Mouse (Mus musculus): Measurements from ENCODE around the gene Edar.
"Not testable (repeated sequence)": the region's sequence is repeated elsewhere in the genome, so short reads cannot be mapped to it uniquely, and the experiment has no call there.

The Edar gene

DNA sequence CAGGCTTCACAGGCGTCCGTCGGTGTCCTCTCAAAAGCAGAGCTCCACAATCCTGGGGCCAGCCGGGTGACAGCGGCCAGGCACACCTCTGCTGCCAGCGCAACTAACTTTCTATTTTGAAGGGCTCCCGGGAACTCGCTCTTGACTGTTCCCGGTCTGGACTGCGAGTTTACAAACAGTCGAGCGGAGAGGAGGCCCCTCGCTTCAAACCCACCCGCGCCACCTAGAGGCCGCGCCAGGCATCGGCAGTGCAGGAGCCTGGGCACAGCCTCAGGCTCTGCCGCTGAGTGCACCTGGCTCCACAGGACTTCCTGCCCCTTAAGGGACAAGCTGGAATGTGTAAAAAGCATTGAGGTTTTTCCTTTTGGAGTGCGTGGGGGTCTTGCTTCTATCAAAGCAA is at the start of gene Edar:
Edar (minus strand) TSS at position 122 of the 400 bp plus-strand sequence.
- peak; percentile 52 for DNase-seq (ENCODE audit: low read depth)

DNA sequence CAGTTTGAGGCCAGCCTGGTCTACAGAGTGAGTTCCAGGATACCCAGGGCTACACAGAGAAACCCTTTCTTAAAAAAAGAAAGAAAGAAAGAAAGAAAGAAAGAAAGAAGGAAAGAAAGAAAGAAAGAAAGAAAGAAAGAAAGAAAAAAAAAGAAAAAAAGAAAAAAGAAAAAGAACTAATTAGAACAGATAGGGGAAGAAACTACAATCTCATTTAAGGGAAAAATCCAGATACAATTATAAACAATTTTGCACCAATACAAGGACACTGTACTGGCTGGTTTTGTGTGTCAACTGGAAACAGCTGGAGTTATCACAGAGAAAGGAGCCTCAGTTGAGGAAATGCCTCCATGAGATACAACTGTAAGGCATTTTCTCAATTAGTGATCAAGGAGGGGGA is 42.7 kb upstream of the Edar start, which contains the start of gene Gm17542:
Gm17542 (minus strand) TSS at position 101 of the 400 bp plus-strand sequence.
- DNase-seq (ENCODE audit: low read depth): not testable (repeated sequence)

DNA sequence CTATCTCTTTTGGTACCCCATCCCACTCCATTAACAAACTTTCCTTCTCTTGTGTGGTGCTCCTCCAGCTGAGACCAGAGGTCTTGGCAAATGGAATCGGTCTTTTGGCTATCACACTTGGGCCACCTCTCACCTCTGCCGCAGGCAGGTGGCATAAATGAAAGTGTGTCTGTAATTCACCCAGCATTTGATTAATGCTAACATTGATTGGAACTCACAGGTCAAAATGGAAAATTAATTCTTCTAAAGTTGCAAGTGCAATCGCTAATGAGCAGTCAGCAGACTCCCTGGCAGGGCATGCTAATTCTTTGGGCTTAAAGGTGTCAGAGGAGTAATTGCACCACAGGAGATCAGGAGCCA is 39.3 kb upstream of the Edar start:
- no peak for DNase-seq (ENCODE audit: low read depth)

DNA sequence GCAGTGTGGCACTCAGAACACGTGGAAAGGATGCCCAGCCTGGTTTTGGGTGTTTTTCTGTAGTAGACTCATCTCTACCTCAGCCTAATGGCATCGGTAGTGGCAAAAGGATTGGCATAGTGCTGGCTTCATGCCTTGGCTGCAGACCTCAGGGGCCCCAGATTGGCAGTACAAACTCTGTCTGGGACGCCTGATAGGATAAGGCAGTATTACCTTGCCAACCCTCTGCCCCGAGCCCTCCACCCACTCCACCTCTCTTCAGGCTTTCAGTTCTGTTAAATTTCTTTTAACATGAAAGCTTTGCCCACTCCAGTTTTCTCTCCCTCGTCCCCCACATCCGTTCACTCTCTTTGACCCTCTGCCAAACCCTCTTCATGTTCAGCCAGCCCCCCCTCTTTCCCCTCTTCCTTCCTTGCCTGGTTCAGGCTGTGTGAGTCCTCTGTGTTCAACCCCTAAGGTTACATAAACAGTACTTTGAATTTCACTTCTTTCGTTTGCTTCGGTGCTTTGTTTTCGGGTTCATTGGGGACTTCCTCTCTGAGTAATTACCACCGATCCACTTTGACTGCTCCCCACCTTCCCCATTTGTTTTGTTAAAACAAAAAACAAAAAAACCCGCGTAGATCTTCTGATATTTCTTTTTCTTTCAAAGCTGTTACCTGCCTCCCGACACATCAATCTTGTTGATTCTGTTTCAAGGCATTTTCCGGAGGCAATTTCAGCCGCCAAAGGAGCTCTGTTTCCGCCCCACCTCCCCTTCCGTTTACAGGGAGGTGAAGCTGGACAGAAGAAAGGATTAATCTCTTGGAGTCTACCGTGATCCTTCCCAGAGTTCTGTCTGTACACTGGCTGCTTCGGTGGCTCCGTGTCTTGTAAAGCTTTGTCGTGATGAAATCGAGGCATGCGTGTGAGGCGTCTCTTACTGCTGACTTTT is 38.7 kb upstream of the Edar start:
- DNase-seq (ENCODE audit: low read depth): no peak

DNA sequence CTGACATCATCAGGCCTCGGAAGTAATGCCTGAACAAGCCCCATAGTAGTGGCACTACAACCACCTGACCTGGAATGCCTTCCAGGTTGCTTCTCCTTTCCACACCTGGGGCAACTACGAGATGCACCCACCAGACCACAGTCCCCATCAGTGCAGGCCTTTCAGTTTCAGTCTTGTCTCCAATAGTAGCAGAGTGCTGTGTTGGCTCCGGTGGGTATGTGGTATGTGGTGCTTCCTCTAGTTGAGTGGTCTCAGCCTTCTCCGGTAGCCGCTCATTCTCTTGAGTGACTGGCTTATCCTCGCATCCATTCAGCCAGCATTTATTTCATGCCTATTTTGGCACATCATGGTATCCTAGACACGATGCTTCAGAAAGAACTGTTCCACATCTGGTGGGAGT is 37.8 kb upstream of the Edar start:
- DNase-seq (ENCODE audit: low read depth): no peak

DNA sequence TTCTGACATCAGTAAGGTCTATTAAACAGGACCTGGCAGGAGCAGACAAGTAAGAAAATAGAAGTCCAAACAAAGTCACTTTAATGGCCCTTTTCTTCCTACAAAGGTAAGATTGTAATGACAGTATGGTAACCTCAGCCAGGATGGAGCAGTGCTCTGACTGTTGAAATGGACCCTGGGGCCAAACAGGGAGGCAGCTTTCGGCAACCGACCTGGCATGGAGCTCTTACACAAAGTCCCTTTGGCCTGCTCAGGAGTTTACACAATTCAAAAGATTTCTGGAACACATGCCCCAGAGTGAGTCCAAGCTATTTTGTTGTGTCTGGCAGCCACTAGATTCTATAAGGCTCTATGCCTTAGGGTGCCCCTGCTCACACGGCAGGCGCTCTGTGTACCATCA is 33.6 kb upstream of the Edar start:
- no peak for DNase-seq (ENCODE audit: low read depth)

DNA sequence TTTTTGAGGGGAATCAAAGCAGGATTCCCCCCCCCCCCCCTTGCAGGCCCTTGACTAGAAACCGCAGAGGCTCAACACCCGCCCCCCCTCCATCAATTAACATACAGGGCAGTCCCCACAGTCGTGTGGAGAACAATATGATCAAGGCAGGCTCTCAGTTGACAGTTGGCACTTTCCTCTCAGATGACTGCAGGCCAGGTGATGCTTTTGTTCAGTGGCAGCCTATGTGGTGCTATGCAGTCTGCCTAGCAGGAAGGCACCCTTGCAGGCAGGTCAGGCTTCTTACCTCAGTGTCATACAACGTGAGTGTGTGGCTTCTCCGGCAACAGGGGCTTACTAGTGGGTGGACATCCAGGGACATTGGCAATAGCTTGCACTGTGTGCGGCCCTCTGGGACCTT is 25.1 kb upstream of the Edar start:
- DNase-seq (ENCODE audit: low read depth): no peak

DNA sequence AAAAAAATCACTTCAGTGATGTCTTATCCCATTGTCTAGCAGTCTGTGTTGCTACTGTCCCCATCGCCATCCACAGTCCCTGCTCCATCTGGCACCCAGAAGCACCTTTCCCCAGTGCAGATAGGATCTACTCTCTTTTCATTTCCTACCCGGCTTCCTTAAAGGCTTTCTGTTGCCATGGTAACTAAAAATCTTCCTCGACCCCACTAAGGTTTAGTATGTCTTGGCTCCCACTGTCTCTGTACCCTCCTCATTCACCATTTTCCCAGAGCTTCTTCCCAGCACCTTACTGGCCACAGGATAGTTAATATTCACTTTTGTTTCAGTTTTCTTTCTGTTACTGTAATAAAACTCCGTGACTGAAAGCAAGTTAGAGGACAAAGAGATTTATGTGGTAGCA is 24.7 kb upstream of the Edar start:
- no peak for DNase-seq (ENCODE audit: low read depth)

DNA sequence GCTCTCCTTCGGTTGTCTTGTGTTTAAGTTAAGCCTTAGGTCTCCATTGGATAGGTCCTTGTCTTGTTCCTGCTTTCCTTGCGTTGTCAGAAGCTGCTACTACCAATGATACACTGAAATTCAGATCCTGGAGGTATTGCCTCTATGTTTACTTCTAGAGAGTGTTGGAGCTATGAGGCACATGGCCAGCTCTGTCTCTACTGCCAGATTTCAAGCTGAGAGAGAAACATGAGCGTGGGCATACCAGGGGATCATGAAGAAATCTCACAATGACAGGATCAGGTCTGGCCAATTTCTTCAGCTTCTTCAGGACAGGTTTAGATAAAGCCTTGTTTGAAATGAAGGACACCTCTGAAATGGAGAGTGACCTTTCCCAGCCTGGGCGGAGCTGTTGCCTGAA is 23.5 kb upstream of the Edar start:
- DNase-seq (ENCODE audit: low read depth): no peak

DNA sequence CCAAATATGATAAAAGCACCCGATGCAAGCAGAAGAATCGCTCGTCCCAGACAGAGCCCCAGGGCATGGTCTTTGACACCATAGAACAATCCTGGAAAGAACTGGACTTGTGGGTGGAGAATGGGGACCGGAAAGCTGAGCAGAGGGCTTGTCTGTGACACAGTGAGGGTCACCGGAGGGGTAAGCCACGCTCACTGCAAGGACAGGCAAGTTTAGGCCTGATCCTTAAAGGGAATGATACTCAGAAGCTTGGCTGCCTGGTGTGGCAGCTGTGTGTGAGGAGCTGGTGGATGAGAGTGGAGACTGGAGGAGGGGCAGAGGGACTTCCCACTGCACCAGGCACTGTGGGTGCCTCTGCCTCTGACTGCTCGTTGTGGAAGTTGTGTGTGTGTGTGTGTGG is 15.6 kb upstream of the Edar start:
- no peak for DNase-seq (ENCODE audit: low read depth)

DNA sequence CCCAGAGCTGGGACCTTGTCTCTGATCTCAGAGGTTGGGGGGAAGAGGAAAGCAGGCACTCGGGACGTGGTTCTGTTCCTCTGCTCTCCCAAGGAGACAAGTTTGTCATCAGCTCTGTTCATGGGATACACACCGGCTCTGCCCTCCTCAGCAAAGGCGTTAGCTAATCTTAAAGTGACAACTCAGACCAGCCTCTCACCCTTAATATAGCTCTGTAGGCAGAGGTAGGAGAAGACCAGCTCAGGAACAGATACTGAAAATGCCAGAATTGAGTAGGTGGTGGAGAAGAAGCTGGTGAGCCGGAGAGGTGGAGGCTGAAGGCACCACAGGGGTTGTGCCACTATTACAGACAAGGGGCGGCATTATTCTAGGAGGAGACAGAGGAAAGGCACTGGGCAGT is 3.8 kb upstream of the Edar start:
- DNase-seq (ENCODE audit: low read depth): no peak

DNA sequence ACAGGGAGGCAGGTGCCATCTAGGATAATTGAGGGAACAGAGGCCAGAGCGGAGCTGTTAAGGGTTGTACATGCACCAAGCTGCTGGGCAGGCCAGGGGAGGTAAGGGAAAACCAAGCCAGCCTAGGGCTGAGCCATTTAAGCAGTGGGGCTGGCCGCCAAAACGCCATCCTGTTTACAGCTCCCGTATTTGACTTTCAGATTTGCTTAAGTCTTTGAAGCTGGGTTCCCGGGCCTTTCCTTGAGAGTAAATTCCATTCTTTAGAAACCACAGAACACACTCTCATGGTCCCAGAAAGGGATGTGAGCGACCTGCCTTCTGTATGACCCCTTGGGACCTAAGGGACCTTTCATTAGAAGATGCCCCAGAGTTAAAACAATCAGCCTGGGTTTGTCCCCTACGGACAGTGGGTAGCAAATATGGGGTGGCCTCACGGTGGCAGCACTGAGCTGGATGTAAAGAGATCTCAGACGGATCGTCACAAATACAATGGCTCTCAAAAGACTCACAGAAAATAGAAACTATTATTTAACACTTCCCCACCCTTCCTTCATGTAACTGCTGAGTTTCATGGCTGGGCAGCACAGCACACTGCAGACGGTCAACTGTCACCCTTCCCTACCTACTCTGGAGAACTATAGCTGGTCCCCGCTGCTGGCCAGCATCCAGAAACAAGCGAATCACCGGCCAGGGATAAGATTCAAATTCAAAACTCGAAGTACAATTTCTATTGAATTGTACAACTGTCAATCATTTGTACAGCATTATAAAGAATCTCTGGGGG is 2.0 kb downstream of the Edar start:
- peak; percentile 80 for DNase-seq (ENCODE audit: low read depth)

DNA sequence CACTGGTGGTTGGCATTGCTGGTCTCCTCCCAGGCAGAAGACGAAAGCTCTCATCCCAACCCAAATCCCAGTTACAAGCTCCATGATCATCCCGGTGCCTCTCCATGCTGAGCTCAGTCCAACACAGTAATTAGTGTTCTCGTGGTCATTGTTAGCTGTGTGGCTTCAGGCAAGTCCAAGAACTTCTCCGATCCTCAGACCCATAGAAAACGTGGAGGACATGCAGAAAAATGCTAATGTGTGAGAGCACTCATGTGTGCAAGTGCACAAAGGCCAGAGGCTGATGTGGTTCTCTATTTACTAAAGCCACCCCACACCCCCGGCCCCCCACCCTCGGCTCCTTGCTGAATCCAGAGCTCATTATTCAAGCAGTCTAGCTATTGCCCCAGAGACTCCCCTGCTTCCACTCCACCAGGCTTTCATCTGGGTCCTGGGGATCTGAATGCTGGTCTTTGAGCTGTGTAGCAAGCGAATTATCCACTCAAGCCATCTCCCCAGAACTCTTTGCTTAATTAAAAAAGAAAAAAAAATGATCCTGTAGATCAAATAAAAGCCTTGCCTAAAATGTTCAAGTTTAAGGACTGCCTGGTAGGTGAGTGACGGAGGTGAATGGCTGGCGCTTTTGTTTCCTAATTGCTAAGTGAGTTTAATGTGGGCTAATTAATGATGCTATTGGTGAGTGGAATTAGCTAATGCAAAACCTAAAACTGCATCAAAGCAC is 2.7 kb downstream of the Edar start:
- DNase-seq (ENCODE audit: low read depth): no peak

DNA sequence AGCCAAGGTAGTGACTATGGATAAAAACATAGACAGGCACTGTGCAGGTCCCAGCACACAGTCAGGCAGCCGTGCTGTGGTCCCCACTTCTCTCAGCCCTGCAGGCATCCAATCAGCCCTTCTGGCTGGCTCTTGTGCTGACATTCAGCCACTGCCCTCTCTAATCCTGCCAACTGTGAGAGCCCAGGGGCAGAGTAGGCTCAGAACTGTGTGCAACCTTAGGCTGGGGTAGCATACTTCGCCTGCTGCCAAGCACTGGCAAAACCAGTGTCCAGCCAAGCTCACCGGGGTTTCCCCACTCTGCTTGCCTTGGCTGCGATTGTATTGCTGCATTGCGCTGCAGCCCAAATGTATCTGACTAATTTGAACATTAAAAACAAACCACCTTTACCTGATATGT is 11.6 kb downstream of the Edar start:
- DNase-seq (ENCODE audit: low read depth): no peak

DNA sequence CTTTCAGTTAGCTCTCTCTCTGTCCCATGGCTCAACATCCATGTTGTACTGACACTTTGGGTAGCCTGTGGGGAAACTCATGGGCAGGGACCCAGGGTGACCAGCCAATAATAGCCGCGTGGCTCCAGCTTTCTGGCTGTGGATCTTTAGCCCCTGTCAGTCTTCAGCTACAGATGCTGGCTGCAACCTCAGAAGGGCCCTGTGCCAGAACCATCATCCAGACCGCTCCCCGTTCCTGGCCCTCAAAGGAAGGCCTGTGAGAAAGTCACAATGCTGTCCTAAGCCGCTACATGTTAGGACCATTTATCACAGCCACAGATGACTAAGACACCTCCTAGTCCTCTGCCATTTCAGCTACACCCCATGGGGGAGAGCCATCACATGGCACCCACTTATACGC is 12.0 kb downstream of the Edar start:
- no peak for DNase-seq (ENCODE audit: low read depth)

DNA sequence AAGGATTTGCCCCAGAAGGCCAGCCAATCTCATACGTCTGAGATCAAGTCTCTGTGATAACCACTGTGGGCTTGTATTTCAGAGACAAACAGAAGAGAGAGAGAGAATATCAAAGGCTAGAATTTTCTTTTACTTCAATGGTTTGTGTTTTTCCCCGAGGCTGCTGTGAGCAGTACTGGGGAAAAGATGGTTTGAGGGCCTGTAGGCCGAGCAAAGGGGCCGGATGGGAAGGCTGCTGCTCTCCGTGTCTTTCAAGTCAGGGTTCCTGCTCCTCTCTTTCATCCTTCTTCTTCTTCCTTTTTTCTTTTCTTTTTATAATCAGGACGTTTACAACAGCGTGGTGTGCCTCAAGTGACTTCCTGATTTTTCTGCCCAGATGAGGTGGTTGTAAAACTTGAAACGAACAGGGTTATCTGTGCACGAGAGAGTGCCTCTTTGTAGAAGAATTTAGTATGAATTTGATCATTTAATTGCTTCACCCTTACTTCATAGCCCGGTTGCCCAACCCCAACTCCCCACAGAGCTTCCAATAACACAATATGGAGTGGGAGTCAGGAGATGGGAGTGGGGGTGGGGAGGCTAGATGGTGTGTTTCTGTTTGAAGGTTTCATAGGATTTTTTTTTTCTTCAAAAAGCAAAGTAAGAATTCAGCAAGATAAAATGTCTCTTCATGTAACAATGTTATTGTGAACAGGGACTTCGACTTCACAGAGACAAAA is 16.0 kb downstream of the Edar start:
- no peak for DNase-seq (ENCODE audit: low read depth)

DNA sequence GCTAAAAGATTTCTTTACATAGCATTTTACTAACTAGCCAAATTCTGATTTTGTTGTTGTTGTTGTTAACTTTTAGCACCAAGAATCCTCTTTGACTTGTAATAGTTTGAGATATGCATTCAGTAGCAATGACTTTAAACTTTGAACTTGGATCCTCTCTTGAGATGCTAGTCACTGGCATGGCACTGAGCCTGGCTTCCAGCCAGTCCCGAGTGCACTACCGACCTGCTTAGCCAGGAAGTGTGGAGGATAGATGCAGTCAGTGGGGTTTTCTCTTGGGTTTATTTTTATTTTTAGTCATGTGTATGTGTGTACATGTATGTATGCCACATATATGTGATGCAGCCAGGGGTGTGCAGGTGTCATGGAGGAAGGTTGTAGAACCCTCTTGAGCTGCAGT is 17.7 kb downstream of the Edar start:
- DNase-seq (ENCODE audit: low read depth): no peak

DNA sequence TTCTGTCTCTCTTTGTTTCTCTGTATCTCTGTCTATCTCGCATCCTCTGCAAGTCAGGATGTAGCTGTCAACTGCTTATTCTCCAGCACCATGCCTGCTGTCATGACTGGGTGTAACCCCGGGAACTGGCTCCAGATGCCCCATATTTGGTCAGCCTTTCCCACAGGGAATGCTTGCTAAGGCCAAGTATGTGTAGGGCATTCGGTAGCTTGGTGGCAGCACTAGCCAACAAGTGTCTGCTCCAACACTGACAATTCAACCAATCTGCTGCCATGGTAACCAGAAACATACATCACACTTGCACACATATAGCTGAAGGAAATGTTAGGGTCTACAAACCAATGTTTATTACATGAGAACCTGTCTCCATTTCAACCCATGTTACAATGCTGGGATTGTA is 21.8 kb downstream of the Edar start:
- DNase-seq (ENCODE audit: low read depth): no peak

DNA sequence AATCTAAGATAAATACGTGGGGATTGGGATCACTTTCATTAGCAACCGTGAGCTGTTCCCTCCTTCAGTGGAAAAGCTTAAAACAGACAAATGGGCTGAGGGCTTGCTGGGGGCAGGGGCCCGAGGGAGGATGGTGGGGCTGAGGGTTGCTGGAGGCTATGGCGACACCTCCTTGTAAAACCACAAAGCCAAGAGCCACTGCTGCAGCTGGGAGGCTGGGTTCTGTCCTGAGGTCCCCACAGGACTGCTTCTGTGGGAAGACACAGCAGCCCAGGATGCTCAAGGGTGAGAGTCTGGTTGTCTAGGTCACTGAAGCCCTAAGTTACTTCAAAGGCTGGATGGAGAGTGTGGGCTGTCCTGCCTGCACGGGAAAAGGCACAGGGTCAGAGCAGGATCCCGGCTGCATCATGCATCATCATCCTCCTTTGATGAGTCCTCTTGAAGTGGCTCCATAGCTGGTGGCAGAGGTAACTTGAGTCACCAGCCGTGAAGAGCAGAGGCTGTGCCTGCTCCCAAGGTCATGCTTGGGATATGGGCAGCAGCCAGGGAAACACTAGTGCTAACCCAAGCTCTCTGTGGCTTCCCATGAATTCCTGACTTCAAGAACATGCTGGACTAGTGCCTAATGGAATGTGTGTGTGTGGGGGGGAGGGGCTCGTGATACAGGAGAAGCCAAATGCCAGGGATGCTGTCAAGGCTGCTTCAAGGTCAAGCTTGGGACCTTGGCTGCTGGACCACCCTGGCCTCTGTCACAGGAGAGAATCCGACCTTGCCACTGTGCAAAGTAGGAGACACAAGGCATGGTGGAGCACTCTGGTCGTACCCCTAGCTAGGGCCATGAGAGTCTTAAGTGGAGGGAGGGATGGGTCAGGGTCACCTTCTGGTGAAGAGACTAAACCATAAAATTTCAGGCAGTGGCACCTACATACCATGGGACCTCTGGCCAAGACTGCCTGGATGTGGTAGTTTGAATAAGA is 22.7 kb downstream of the Edar start:
- peak; percentile 24 for DNase-seq (ENCODE audit: low read depth)

DNA sequence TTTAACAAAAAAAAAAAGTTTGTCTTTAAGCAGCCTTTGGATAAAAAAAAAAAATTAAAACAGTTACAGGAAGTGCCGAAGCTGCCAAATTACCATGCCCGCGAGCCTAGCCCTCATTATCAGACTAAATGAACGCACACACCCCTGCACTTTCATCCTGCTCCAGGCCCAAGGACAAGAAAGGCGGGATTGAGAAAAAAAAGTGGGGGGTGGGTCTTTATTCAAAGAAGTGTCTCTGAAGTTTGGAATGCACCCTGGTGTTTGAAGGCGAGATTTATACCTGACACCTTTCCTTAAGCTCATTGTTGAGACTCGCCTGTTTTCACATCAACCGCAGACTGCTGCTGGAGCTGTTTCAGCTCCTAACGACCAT is 23.4 kb downstream of the Edar start:
- no peak for DNase-seq (ENCODE audit: low read depth)

All from NIH3T3 (cell line).